Mouse (Mus musculus) thymus, adult 18-20 months (tissue): ENCODE results near the gene Tsc2.
"Not testable (repeated sequence)": the region's sequence is repeated elsewhere in the genome, so short reads cannot be mapped to it uniquely, and the experiment has no call there.

ENCODE experiments used
- DNase-seq, 2 experiments: peaks; one replicate each; pipeline ENCODE4 v3.0.0; 2022; ENCODE audit warnings: mixed read lengths in 2 of 2

The Tsc2 gene

GRCm38 (mm10) chr17:24632167-24632812, at the start of gene Tsc2, which contains the start of gene Nthl1:
Tsc2 (minus strand) TSS chr17:24632630.
Nthl1 (plus strand) TSS chr17:24632680.
- DNase-seq: peak; percentile 83 to 90

GRCm38 (mm10) chr17:24677500-24678080, 45.2 kb upstream of the Tsc2 start:
- peak in 1 of 2 experiments; percentile 4 for DNase-seq

DNA sequence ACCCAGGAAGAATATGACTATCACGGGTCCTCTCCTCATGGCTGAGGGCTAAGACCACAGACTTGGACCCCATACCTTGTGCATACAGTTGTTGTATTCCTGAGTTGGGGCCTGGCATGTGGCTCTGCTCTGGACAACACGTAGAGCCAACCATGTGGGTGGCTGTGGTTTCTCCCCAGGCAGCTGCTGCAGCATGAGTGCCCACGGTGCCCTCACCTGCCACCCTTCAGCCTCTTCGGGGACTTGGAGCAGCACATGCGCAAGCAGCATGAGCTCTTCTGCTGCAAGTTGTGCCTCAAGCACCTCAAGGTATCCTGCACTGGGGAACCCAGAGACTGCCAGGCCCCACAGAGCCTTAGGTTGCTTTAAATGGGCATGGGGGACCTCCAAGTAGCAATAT, 44.4 kb upstream of the Tsc2 start:
- DNase-seq: no peak

- DNase-seq: peak in 1 of 2 experiments; percentile 44
These were observed 43.8 kb upstream of the Tsc2 start for GRCm38 (mm10) chr17:24676187-24676586.

- no peak for DNase-seq
These were observed 41.8 kb upstream of the Tsc2 start for GRCm38 (mm10) chr17:24674277-24674676.

DNA sequence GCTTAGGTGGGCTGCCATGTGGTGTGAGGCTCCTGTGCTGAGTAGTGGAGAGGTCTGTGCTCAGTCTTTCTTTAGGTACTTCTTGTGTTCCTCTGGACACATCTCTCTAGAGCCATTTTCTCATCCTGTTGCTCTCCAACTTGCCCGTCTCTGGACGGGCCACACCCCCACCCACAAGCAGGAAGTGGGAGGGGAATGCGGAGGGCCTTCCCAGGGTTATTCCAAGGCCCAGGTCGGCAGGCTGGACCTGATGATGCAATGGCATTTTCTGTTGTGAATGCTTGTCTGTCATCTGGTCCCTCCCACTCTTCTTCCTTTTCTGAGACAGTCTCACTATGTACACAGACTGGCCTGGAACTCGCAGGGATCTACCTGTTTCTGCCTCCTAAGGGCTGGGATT, 39.7 kb upstream of the Tsc2 start:
- peak in 1 of 2 experiments; percentile 6 for DNase-seq

- peak in 1 of 2 experiments; percentile 2 for DNase-seq
These were observed 38.9 kb upstream of the Tsc2 start for GRCm38 (mm10) chr17:24671346-24671745.

DNA sequence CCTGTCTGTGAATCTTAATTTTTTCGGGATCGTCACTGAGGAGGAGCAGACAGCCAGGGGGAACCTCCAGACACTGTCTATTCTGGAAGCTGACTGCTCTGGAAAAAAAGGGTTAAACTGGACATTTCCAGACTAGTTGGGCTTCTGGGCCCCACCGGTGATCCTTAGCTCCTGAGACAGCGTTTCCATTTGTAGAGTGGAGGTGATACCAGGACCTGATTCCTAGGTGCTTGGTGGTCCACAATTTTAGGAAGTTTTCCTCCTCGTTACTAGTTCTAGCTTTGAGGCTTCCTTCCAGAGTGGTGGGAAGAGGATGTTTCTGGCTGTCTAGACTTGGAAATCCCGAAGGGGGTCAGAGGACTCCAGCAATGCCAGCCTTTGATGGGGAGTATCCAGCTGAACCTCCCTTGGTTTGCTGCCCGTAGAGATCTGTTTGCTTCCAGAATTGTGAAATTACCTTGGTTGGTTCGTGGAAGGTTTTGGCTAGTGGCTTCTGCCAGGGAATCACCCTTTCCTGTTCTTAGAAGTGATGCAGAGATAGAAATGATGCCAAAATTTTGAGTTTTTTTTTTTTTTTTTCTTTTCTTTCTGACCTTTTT, 37.9 kb upstream of the Tsc2 start:
- no peak for DNase-seq

DNA sequence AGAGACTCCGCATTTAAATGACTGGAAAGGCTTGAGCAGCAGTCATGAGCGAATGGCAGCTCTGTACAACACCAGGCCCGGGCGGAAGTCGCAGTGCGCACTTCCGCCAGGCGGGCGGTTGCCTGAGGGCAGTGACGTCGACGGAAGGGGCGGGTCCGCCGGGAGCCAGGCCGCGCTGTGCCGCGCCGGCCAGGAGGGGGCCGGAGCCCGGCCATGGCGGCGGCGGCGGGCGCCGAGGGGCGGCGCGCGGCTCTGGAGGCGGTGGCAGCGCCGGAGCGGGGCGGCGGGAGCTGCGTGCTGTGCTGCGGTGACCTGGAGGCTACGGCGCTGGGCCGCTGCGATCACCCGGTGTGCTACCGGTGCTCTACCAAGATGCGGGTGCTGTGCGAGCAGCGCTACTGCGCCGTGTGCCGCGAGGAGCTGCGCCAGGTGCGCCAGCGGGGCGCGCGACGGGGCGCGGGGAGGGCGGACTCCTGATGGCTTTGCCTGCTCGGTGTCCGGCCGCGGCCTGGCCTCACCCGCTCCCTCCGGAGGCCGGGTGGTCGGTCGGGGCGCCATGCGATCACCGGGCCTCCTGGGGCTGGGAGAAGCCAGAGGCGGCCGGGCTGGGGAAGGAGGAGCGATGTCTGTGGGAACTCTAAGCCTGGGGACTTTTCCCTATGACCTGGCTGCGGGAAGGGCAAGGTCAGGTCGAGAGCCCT, 37.3 kb upstream of the Tsc2 start, which contains the start of gene Zfp598:
Gene Zfp598 (plus strand): TSS at position 143 of the 701 bp plus-strand sequence.
- DNase-seq: peak; percentile 84 to 86

DNA sequence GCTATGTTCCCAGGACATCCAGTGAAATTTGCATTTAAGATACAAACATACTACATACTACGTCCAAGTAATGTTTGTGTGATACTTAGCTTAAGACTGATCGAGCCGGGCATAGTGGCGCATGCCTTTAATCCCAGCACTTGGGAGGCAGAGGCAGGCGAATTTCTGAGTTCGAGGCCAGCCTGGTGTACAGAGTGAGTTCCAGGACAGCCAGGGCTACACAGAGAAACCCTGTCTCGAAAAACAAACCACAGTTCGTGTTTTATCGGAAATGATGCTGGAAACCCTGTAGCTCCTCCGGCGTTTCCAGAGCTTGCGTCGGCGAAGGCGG, 36.7 kb upstream of the Tsc2 start:
- DNase-seq: not testable (repeated sequence)

GRCm38 (mm10) chr17:24667416-24667815, 35.0 kb upstream of the Tsc2 start:
- DNase-seq: peak in 1 of 2 experiments; percentile 41

GRCm38 (mm10) chr17:24667011-24667410, 34.6 kb upstream of the Tsc2 start:
- not testable (repeated sequence) for DNase-seq

- DNase-seq: no peak
These were observed 25.8 kb upstream of the Tsc2 start, which contains the start of gene Npw for GRCm38 (mm10) chr17:24658017-24658758. Npw (minus strand) TSS chr17:24658457.

- DNase-seq: no peak
These were observed 22.5 kb upstream of the Tsc2 start for GRCm38 (mm10) chr17:24654969-24655368.

DNA sequence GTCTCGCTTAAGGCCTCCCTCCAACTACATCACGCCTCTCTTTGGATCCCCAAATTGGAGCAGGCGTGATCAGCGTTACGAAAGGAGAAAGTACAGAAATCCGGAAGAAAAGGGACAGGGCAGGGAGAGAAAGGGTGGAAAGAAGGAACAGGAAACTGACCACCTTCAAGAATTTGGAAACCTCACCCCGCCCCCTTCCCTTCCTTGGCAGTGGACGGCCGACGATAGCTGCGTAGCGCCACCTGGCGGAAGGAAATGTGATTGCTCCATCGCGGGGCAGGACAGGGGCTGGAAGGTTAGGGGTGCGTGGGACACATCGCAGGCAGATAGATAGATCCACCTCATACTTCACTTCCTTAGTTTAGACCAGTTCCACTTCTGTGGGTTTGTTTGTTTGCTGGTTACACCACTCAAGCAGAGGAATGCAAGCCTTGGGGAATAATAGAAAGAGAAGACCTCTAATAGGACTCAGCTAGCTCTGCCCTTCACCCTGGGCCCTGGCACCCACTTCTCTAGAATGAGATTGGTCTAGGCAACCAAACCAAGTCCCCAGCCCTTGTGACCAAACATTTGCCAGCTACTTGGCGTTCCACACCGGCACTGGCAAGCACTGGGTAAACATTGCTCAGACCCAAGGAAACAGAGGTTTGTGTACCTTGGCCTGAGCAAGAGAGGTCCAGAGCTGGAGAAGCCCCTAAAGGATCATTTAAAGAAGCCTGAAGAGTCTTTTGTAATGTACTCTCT, 21.7 kb upstream of the Tsc2 start:
- DNase-seq: peak in 1 of 2 experiments; percentile 46

DNA sequence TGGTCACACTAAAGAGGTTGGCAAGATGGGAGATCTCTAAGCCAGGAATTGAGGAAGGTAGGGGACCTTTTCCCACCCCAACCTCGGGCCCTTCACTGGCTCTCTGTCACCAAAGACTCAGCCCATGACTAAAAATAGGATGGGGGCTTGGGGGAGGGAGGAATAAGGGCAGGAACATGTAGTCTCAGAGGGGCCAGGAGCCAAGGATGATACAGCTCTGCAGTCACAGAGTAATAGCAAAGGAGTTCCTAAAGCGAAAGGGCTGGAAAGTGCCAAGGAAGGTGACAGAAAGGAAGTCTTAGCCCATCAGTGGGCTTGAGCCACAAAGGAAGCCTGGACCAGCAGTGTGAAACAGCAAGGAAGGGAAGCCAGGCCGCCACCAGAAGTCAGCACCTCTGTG, 19.4 kb upstream of the Tsc2 start:
- no peak for DNase-seq

DNA sequence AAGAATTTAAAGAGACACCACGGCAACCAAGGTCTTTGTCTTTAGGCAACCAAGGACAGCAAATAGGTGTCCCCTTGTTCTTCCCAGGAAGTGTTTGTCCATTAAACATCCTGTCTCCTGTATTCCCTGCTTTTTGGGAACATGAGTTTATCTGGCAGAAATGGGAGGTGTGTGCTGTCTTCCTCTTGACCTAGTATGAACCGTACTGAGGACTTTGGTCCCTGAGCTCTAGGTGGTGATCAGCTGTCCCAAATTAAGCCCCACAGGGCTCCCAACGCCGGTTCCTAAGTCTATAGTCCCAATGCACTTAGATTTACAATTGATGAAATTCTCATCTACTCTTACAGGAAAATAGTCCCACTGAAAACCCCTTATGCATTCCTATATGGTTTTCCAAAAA, 18.3 kb upstream of the Tsc2 start:
- DNase-seq: no peak

GRCm38 (mm10) chr17:24650070-24650616, 17.7 kb upstream of the Tsc2 start, which contains the start of gene Slc9a3r2:
Slc9a3r2 (minus strand) TSS chr17:24650327.
- no peak for DNase-seq

DNA sequence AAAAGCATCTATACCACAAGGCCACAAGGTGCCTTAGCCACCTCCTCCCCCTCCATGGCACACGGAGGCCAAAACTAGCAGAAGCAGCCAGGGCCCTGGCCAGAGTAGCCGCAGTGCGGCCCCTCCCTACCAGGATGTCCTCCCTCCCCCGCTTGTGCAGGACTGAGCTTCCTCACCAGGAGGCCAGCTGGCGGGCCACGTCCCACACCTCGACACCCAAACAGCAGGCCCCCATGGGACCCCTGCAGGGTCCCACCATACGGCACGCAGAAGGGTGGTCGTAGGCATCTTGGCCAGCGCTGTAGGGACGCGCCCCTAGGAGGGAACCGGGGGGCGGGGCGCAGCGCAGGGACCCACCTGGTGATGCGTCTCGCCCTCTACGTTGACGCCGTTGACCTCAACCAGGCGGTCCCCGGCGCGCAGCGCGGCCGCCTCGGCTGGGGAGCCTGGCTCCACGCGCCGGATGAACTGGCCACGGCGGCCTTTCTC, 17.2 kb upstream of the Tsc2 start:
- DNase-seq: no peak

DNA sequence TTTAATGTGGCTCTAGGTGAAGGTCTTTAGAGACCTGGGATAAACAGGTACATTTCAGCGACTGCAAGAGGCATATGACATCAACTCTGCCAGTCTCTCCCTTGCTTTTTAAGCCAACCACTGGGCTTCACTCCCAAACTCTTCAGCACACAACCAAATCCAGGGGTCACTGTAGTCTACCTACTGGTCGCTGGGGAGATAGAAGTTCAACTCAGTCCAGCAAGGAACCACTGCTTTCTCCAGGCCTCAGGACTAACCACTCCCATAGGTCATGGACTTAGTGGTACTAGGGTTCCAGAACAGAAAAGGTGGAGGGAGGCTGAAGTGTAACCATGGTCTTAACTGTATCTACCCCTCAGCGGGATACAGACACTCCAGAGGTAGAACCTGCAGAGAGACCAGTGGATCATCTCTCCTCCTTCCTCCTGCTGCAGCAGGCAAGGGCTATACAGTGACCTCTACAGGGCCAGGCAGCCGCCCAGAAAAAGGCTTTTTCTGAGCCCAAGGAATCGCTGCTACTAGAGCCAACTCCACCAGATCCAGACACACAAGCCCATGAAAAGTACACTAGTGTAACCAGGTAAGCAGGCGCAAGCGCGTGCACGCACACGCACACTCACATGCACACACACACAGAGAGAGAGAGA, 16.4 kb upstream of the Tsc2 start:
- DNase-seq: no peak

GRCm38 (mm10) chr17:24647493-24647892, 15.1 kb upstream of the Tsc2 start:
- no peak for DNase-seq
